Mouse (Mus musculus): Measurements from ENCODE around the gene Camkk1. TPM values are rescaled to one million over a fixed set of nuclear protein-coding genes. Genes with fewer than 3 reads are reported as not detected.
A peak's percentile ranks its signal among the peaks of the same experiment; 100 is the strongest.

Gene Camkk1
- total RNA-seq, 2 experiments from 2014 or later: 0.86 to 1.5 TPM

DNA sequence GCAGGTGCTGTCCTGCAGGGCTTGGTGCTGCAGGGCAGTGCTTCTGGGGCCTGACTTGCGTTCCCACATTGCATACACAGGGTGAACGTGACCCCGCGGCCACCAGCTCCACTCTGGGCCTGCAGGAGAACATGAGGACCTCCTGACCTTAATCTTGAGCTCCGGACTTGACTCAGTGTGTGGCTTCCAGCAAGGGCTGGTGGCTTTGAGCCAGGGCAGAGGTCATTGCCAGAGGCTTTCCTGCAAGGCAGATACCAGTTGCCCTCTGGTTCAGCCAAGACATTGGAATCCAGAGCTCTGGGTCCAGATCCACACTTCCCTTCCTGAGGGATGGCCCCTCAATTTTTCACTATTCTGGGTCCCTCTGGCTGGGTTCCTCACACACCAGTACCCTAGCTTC, 4.8 kb upstream of the Camkk1 start:
- no peak for ATAC-seq (replicated peaks; ENCODE audit: poor library complexity, severe bottlenecking)

GRCm38 (mm10) chr11:73014831-73015344, 3.9 kb upstream of the Camkk1 start:
- ATAC-seq (replicated peaks; ENCODE audit: poor library complexity, severe bottlenecking): no peak

- ATAC-seq (replicated peaks; ENCODE audit: poor library complexity, severe bottlenecking): no peak
Observed at GRCm38 (mm10) chr11:73015391-73016102, 3.3 kb upstream of the Camkk1 start.

GRCm38 (mm10) chr11:73016103-73016420, 2.7 kb upstream of the Camkk1 start:
- no peak for ATAC-seq (replicated peaks; ENCODE audit: poor library complexity, severe bottlenecking)

DNA sequence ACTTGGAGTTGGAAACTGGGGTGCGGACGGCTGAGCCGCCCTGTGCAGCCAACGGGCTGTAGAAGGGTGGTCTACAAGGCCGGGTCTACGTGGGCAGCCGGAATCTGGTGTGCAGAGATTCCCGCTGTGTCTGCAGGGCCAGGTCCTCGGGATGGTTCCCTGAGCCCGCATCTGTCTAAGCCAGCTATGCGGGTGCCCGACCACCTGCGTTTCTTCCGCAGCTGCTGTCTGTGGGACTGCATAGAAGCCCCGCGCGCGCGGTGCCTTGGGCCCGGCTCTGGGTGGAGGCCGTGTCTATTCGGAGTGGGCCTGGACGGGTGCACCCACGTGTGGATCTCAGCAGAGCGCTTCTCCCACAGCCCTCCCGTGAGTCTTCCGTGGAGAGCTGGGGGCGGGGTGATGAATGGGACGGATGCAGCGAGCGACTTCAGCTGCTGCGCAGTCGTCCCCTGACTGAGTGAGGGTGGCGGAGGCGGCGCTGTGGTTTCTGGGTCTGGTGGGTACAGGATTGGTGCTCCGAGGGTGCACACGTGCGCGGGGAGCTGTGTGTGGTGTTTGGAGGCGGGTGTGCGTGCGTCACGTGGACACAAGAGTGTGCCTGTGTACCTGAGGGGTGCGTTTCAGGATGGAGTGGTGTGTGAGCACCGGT, 463 bp downstream of the Camkk1 start:
- ATAC-seq (replicated peaks; ENCODE audit: poor library complexity, severe bottlenecking): peak; percentile 53

DNA sequence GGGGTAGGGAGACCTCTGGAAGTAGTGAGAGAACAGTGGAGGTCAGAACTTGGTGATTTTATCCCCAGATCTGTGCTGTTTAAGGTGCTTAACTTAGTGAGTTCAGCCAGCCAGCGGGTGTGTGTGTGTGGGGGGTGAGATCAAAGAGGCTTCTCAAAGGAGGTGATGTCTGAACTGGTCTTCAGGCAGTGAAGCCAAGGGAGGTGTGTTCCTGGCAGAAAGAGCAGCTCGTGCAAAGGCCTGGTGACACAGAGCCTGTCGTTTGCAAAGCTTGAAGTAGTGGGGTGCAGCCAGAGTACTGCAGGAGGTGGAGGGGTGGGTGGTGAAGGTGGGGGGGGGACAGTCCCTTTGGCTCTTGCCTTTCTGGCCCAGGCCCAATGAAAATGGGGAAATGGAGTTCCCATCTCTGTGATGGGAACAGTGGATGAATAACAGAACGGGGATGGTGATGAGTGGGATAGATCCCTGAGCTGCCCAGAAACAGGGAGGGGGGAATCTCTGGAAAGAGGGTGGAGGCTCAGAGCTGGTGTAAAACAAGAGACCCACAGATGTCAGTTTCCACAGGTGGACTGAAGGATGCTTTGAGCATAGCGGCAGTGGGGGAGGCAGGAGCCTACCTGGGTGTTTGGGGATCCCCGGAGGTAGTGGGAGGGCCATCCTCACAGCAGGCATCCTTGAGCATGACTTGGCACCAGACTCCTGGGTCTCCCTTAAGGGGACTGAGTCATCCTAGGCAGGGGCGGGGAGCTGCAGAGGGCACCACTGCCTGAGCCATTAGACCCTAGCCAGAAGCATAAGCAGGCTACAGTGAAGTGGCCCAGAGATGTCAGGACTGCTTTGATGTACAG, 2.4 kb downstream of the Camkk1 start:
- no peak for ATAC-seq (replicated peaks; ENCODE audit: poor library complexity, severe bottlenecking)

DNA sequence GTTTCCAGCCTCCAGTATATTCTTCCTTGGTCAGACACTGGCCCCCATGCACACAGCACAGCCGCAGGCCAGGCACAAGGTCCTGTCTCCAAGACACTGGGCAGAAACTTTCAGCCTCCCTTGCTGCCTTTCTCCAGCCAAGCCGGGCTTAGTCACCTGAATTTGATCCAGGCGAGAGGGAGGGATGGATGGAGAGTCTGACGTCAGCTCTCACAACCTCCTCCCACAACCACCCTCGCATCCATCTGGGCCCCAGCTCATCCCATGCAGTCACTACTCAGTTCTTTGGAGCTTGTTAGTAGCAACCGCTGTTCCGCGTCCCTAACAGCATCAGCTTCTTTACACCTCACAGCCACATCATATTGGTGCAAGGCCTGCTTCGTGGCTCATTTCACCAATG, 4.3 kb downstream of the Camkk1 start:
- no peak for ATAC-seq (replicated peaks; ENCODE audit: poor library complexity, severe bottlenecking)

DNA sequence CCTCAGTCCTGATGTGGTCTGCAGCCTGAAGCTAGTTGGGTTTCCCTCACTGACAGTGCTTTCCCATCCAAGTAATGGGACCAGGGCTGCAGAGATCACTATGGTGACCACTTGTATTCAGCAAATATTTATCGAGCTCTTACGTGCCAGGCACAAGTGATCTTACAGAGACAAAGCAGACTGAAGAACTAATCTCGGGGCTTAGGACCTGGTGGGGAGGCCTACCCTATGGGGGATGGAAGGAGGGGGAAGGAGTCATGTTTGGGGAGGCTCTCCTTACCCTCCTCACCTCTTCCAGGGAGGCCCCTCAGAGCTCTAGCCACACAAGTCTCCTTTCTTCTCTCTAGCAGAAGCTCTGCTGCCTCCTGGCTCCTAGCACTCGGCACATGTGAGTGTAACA, 5.0 kb downstream of the Camkk1 start:
- no peak for ATAC-seq (replicated peaks; ENCODE audit: poor library complexity, severe bottlenecking)

DNA sequence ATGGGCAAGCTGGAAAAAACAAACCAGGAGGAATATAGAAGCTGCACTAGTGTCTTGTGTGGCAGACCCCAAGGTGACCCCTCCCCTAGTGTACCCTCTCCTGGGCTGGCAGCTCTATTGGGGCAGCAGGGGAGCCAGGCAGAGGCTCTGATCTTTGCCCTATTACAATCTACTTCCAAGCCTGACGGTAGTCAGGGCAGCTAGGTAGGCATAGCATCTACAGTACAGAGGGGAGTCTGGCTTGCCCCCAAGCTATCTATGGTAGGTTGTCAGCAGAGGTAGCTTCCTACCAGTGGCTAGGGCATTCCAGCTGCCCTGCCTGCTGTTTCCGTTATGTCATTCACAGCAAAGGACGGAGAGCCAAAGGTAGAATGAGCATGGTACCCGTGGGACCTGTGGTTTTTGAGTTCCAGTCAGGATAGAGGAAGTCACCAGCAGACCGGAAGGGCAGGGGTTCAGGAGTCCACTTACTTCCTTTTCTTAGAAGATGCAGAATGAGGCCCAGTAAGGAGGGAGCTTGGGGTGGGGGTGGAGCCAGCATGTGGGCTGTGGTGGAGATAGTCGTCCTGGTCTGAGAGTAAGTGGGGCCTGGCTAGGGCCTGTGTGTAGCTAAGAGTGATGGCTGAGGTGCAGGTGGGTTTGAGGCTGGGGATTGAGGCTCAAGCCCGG, 5.6 kb downstream of the Camkk1 start:
- ATAC-seq (replicated peaks; ENCODE audit: poor library complexity, severe bottlenecking): peak; percentile 93

DNA sequence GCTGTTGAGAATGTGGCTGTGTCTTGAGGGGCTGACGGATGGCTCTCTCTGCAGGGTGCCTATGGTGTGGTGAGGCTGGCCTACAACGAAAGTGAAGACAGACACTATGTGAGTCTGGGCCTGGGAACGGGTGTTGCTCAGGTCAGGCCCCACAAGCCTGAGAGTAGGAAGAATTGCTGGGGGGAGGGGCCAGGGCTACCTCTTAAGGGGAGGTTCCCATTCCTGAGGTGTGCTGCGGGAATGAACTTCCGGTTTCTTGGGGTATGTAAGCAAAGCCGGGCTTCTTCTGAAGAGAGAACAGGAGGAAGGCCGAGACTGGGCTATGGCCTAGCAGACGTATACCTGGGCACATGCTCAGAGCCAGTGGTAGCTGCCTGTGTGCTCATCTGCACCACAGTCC, 8.2 kb downstream of the Camkk1 start:
- ATAC-seq (replicated peaks; ENCODE audit: poor library complexity, severe bottlenecking): no peak

- ATAC-seq (replicated peaks; ENCODE audit: poor library complexity, severe bottlenecking): peak; percentile 98
Observed at GRCm38 (mm10) chr11:73030821-73031498, 12.2 kb downstream of the Camkk1 start.

DNA sequence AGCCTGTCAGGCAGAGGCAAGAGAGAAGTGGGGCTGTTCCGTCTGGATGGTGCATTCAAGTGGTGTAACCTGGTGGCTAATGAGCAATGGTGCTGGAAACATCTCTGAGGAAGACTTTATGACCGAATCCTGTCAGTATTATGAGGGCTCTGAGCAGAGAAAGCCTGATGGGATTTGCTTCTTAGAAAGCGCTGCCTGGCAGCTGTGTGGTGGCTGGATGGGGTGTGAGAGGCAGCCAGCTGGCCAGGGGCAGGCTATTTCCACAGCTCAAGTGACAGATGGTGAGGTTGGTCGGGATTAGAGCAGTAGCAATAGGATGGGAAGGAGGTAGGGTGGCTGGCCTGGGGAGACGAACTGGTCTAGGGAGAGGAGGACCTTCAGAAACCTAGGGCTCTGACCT, 12.7 kb downstream of the Camkk1 start:
- ATAC-seq (replicated peaks; ENCODE audit: poor library complexity, severe bottlenecking): no peak

- no peak for ATAC-seq (replicated peaks; ENCODE audit: poor library complexity, severe bottlenecking)
Observed at GRCm38 (mm10) chr11:73036077-73036476, 17.3 kb downstream of the Camkk1 start.

DNA sequence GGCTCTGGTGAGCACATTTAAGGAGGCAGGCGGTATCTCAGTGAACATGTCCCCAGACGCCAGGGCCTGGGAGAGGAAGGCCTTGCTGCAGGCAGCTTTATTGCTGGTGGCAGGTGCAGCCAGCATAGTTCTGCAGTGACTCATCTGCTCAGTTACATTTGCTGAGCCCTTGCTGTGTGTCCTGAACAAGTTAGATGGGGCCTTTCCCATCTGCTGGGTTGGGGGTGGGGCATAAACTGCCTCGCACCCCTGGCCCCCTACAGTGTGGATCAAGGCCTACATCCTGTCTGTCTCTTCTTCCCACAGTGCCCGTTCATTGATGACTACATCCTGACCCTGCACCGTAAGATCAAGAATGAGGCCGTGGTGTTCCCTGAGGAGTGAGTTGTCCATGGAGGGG, 18.1 kb downstream of the Camkk1 start:
- ATAC-seq (replicated peaks; ENCODE audit: poor library complexity, severe bottlenecking): no peak

GRCm38 (mm10) chr11:73037691-73038090, 18.9 kb downstream of the Camkk1 start:
- ATAC-seq (replicated peaks; ENCODE audit: poor library complexity, severe bottlenecking): no peak

- ATAC-seq (replicated peaks; ENCODE audit: poor library complexity, severe bottlenecking): peak; percentile 89
Observed at GRCm38 (mm10) chr11:73039102-73039799, 20.4 kb downstream of the Camkk1 start.

DNA sequence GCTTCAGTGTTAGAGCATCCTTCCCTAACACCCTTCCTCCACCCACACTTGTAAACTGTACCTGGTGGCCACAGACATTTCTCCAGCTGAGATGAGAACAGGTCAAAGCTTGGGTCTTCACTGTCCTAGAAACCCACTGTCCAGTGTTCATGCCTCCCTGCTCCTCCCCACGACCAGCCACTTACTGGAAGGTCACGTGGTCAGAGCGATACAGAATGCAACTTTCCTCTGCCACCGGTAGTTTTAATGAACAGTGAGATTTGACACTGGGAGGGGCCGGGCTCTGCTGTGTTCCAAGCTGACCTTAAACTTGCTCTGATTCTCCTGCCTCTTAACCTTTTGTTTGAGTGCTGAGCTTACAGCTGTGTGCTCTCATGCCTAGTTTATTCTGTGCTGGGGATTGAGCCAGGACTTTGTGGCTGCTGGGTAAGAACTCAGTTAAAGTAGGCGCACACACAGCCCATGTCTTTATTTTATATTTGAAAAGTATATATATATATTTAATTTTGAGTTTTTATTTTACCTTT, 25.5 kb downstream of the Camkk1 start:
- ATAC-seq (replicated peaks; ENCODE audit: poor library complexity, severe bottlenecking): no peak

DNA sequence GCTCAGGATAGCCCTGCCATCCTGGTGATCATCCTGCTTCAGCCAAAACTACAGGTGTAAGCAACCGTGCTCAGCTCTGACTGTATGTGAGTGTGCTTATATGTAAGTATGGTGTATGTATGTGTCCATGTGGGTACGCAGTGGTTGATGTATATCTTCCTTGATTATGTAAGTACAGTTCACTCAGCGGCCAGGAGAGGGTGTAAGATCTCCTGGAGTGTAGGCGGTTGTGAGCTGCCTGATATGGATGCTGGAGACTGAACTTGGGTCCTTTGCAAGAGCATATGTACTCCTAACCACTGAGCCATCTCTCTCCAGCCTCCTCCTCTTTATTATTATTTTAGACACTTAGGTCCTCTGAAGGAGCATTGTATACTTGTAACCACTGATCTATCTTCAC, 26.0 kb downstream of the Camkk1 start:
- 0 out of 2 replicates have a peak, but pooled peaks have one; percentile 22 for ATAC-seq (replicated peaks; ENCODE audit: poor library complexity, severe bottlenecking)

DNA sequence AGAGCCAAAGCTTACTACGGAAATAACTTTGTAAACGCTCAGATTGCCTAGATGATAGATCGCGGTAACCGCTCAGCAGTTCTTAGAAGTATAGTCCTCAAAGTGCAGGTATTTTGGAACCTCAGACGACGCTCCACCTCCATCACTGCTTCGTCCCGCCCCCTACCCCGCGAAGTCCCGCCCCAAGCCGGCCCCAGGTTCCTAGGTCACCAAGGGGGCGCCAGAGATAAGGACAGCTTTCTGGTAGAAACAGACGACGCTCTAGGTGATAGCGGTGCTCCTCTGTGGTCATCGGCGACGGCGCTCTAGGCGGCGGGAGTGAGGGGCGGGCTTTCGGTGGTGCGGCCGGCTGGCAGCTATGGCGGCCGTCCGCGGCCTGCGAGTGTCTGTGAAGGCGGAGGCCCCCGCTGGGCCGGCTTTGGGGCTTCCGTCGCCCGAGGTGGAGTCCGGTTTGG, 28.8 kb downstream of the Camkk1 start, which contains the start of gene Ncbp3:
Gene Ncbp3, plus strand, starts transcription at position 242 of the 455 bp plus-strand sequence.
- ATAC-seq (replicated peaks; ENCODE audit: poor library complexity, severe bottlenecking): peak; percentile 95
